Mouse (Mus musculus): ENCODE results near the gene Klhl6.
"Not testable (repeated sequence)": the region's sequence is repeated elsewhere in the genome, so short reads cannot be mapped to it uniquely, and the experiment has no call there.

DNA sequence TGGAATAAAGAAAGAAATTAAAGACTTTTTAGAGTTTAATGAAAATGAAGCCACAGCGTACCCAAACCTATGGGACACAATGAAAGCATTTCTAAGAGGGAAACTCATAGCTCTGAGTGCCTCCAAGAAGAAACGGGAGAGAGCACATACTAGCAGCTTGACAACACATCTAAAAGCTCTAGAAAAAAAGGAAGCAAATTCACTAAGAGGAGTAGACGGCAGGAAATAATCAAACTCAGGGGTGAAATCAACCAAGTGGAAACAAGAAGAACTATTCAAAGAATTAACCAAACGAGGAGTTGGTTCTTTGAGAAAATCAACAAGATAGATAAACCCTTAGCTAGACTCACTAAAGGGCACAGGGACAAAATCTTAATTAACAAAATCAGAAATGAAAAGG lies 44.4 kb upstream of the Klhl6 start:
- not testable (repeated sequence) for TF ChIP-seq CTCF (IDR thresholded peaks at IDR 0.05; ENCODE audit: control insufficient read depth, insufficient read depth, insufficient read length); MYOG (IDR thresholded peaks at IDR 0.05; ENCODE audit: control insufficient read depth, extremely low read depth, insufficient read length)
